Mouse (Mus musculus) gastrocnemius, adult 2 months (tissue): ENCODE measurements around the gene Dis3l. TPM values are rescaled to one million over a fixed set of nuclear protein-coding genes. Genes with fewer than 3 reads are reported as not detected.

Source experiments
- DNase-seq: peaks from one replicate; pipeline ENCODE4 v3.0.0; 2022
- H3K27ac ChIP-seq: fragments of 200-600 bp; 2 replicates; pipeline ENCODE4 v1.8.1; 2022; ENCODE audit warnings: mild to moderate bottlenecking
- H3K4me3 ChIP-seq: fragments of 200-600 bp; 2 replicates; pipeline ENCODE4 v1.8.1; 2022; ENCODE audit warnings: mild to moderate bottlenecking, moderate library complexity
- CTCF ChIP-seq: fragments of 200-600 bp; IDR thresholded peaks from 2 replicates; pipeline ENCODE4 v1.8.1; 2022; ENCODE audit warnings: antibody characterized with exemption, mild to moderate bottlenecking, moderate library complexity
- intact Hi-C: fragments of 180-260 bp; cut with DNase I; formaldehyde crosslinking; loops from one replicate; pipeline ENCODE4 v1.15.1; 2025
- total RNA-seq, 2 experiments: library from RNA; stranded (reverse); gene quantifications; 2 replicates each; pipeline ENCODE4 v1.2.3; 2021

The Dis3l gene
- total RNA-seq, 2 experiments from 2014 or later = 21.0 to 26.9 TPM

GRCm38 (mm10) chr9:64268196-64268595 lies 72.9 kb downstream of the Dis3l start:
- intact Hi-C loops = no loop called here
- no peak overlapping the region for H3K4me3 ChIP-seq
- no peak for DNase-seq
- H3K27ac ChIP-seq = no peak overlapping the region
- no peak for TF ChIP-seq CTCF

- H3K4me3 ChIP-seq = no peak overlapping the region
- intact Hi-C loops = no loop called here
- H3K27ac ChIP-seq = no peak overlapping the region
- TF ChIP-seq CTCF = no peak
- no peak for DNase-seq
Observed at GRCm38 (mm10) chr9:64267231-64267630, 73.9 kb downstream of the Dis3l start.

- no peak for DNase-seq
- Histone ChIP-seq H3K4me3 (no peak overlapping the region), H3K27ac (no peak overlapping the region)
- no peak for TF ChIP-seq CTCF
- intact Hi-C loops = no loop called here
Observed at GRCm38 (mm10) chr9:64264813-64265212, 76.3 kb downstream of the Dis3l start.

- no peak for TF ChIP-seq CTCF
- no peak overlapping the region for H3K27ac ChIP-seq
- intact Hi-C loops = no loop called here
- no peak overlapping the region for H3K4me3 ChIP-seq
- no peak for DNase-seq
Observed at GRCm38 (mm10) chr9:64261023-64261422, 80.1 kb downstream of the Dis3l start.

DNA sequence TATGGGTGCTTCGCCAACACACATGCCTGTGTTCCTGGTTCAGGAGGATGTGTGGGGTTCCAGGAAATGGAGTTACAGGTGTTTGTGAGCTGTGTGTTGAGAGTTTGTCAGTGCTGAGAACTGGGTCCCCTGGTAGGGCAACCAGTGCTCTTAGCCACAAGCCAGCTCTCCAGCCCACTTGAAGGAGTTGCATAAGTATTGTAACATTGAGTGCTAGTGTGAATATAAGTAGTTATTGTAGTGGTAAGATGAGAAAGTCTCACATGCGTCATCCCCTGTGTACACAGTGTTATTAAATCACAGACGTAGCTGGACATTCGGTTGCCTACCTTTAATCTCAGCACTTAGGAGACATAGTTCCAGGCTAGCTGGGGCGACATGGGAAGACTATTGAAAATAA lies 81.2 kb downstream of the Dis3l start:
- Histone ChIP-seq H3K27ac (no peak overlapping the region), H3K4me3 (no peak overlapping the region)
- no peak for TF ChIP-seq CTCF
- intact Hi-C loops = no loop called here
- no peak for DNase-seq

Other genes with a start within 250 kb of the Dis3l start
- under 1 TPM in 1 of 2 experiments, not detected in 1; 0.28 TPM for gene Lctl, start 224.1 kb downstream of the Dis3l start, total RNA-seq
- gene Zwilch, start 168.2 kb downstream of the Dis3l start, total RNA-seq = under 1 TPM; 0.41 to 0.42 TPM
- gene Rpl4, start 167.9 kb downstream of the Dis3l start, total RNA-seq = 100 to 1,000 TPM; 601 to 627 TPM
- 10 to 100 TPM; 19.3 to 24.4 TPM for gene Snapc5, start 162.0 kb downstream of the Dis3l start, total RNA-seq
- 1 to 10 TPM; 1.3 to 1.9 TPM for gene Uchl4, start 106.1 kb downstream of the Dis3l start, total RNA-seq
- 10 to 100 TPM; 52.8 to 55.7 TPM for gene Map2k1, start 87.7 kb downstream of the Dis3l start, total RNA-seq
- 10 to 100 TPM in 1 of 2 experiments, 1 to 10 TPM in 1; 7.9 to 10.3 TPM for gene Tipin, start 59.7 kb downstream of the Dis3l start, total RNA-seq
- under 1 TPM; 0.25 to 0.46 TPM for gene Megf11, start 44.3 kb upstream of the Dis3l start, total RNA-seq